Mouse (Mus musculus) layer of hippocampus, postnatal 14 days (tissue): ENCODE results near the gene Krtap7-1. TPM values are rescaled to one million over a fixed set of nuclear protein-coding genes. Genes with fewer than 3 reads are reported as not detected.

Source experiments
- total RNA-seq, 2 experiments: library from RNA; stranded (reverse); gene quantifications; 2 replicates each; pipeline ENCODE4 v1.2.3; 2021

Gene Krtap7-1
- total RNA-seq, 2 experiments from 2014 or later = not detected

Other genes with a start within 250 kb of the Krtap7-1 start
- gene Krtap21-1, start 104.5 kb downstream of the Krtap7-1 start, total RNA-seq = not detected
- not detected for gene Krtap6-2, start 88.2 kb downstream of the Krtap7-1 start, total RNA-seq
- not detected for gene Krtap8-1, start 20.4 kb downstream of the Krtap7-1 start, total RNA-seq
- gene Krtap11-1, start 62.9 kb upstream of the Krtap7-1 start, total RNA-seq = not detected